Mouse (Mus musculus) liver, postnatal 0 days (tissue): ENCODE results near the gene Ptprf. TPM values are rescaled to one million over a fixed set of nuclear protein-coding genes. Genes with fewer than 3 reads are reported as not detected.

Source experiments
- ATAC-seq: fragments of 200-750 bp; cut with Nextera tagmentation; 2 replicates; pipeline ENCODE4 v1.8.0; 2017; ENCODE audit warnings: mild to moderate bottlenecking, moderate library complexity
- DNase-seq: peaks from one replicate; pipeline ENCODE4 v3.0.0-alpha.2; 2016
- H3K27ac ChIP-seq: fragments of 300-500 bp; sonication (generic); 2 replicates; pipeline ENCODE4 v1.5.1; 2014; ENCODE audit warnings: antibody characterized with exemption, moderate library complexity, mild to moderate bottlenecking, low read depth
- H3K27me3 ChIP-seq: fragments of 300-500 bp; sonication (generic); 2 replicates; pipeline ENCODE4 v1.6.1; 2014; ENCODE audit warnings: low read length, control low read depth, mixed read lengths; ENCODE audit not compliant: insufficient read depth
- H3K36me3 ChIP-seq: fragments of 300-500 bp; sonication (generic); replicated peaks from 2 replicates; pipeline ENCODE4 v1.6.1; 2014; ENCODE audit warnings: mild to moderate bottlenecking, control low read depth, low read length, moderate library complexity, mixed read lengths; ENCODE audit not compliant: insufficient read depth
- H3K4me1 ChIP-seq: fragments of 300-500 bp; sonication (generic); 2 replicates; pipeline ENCODE4 v1.6.1; 2014; ENCODE audit warnings: antibody characterized with exemption, mild to moderate bottlenecking, control low read depth; ENCODE audit not compliant: insufficient read depth
- H3K4me2 ChIP-seq: fragments of 300-500 bp; sonication (generic); 2 replicates; pipeline ENCODE4 v1.6.1; 2014; ENCODE audit warnings: low read depth, mild to moderate bottlenecking, low read length, moderate library complexity, mixed read lengths
- H3K4me3 ChIP-seq: fragments of 300-500 bp; sonication (generic); 2 replicates; pipeline ENCODE4 v1.5.1; 2014; ENCODE audit warnings: low read depth, low read length
- H3K9ac ChIP-seq: fragments of 300-500 bp; sonication (generic); replicated peaks from 2 replicates; pipeline ENCODE4 v1.6.1; 2014; ENCODE audit warnings: mild to moderate bottlenecking, moderate library complexity
- H3K9me3 ChIP-seq: fragments of 300-500 bp; sonication (generic); 2 replicates; pipeline ENCODE4 v1.6.1; 2016; ENCODE audit warnings: mild to moderate bottlenecking, control low read depth, low read length, mixed read lengths
- CTCF ChIP-seq: sonication (generic); IDR thresholded peaks from 2 replicates; pipeline ENCODE4 v1.5.1; 2016; ENCODE audit warnings: antibody characterized with exemption, low read depth
- EP300 ChIP-seq: IDR thresholded peaks from 2 replicates; pipeline ENCODE4 v1.6.1; 2016; ENCODE audit warnings: antibody characterized with exemption, low read depth, mild to moderate bottlenecking
- WGBS: fragments of 180-500 bp; shearing (Covaris S2); extraction: QIAGEN DNeasy Blood & Tissue Kit; methylation state at CpG from one replicate; pipeline ENCODE4 v1.1.7; 2014; ENCODE audit not compliant: insufficient replicate concordance; 5-methylcytosine and 5-hydroxymethylcytosine counted together
- polyA plus RNA-seq: library from polyadenylated mRNA; unstranded; fragments of >200 nt; fragmentation: Nextera tagmentation; extraction: Ambion mirVana; gene quantifications from 2 replicates; pipeline ENCODE4 v1.2.1, GENCODE M21; 2015

Gene Ptprf
- polyA plus RNA-seq: 10.3 and 11.8 TPM in 2 replicates

DNA sequence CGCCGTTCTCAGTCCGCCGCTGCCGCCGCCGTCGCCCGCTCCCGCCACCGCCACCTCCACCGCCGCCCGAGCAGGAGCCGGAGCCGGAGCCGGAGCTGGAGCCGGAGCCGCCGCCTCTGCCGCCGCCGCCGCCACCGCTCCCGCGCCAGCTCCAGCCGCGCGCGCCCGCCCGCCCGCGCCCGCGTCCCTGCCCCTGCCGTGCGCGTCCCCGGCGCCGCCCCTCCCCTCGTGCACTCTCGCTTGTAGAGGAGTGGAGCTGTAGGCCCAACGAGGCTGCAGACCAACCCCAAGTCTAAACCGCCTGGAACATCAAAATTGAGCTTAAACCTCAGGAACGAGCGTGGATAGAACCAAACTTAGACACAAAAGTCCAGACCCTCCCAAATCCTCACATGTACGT lies at the start of gene Ptprf:
Ptprf (minus strand) TSS at position 175 of the 400 bp plus-strand sequence.
- 4% methylated on average over 45 of the region's 50 CpGs for WGBS
- no peaks in the 10 kb centered on the region for H3K9me3 ChIP-seq
- DNase-seq (peak; percentile 78), ATAC-seq (peak; percentile 70)
- peaks cover 12% of the 10 kb centered on the region; the same call in 1 of the 2 replicates for H3K4me1 ChIP-seq
- TF ChIP-seq EP300 (no peak), CTCF (no peak)
- H3K9ac ChIP-seq: peak within 1 kb of the TSS; percentile 58
- H3K27ac ChIP-seq: peak within 1 kb of the TSS; percentile 44
- peak within 1 kb of the TSS; percentile 65 for H3K4me3 ChIP-seq
- no peaks in the 10 kb centered on the region for H3K36me3 ChIP-seq
- peak within 1 kb of the TSS; percentile 77 for H3K4me2 ChIP-seq
- peaks cover 29% of the 10 kb centered on the region for H3K27me3 ChIP-seq

DNA sequence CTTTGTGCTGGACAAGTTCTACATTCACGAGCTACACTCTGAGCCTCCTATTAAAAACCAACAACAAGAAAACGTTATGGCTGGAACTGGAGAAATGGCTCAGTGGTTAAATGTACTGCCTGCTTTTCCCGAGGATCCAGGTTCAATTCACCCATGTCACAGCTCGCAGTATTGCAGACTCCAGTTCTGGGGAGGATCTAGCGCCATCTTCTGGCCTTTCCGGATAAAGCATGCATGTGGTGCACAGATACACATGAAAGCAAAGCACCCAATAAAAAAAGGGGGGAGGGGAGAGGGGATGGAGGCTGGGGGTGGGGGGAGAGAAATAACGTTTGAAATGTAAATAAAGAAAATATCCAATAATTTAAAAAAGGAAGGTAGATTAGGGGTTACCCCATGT lies 45.5 kb upstream of the Ptprf start:
- Histone ChIP-seq H3K27me3 (no peaks in the 10 kb centered on the region), H3K36me3 (no peaks in the 10 kb centered on the region), H3K4me1 (no peaks in the 10 kb centered on the region), H3K9ac (no peak overlapping the region), H3K4me3 (no peak overlapping the region), H3K9me3 (no peaks in the 10 kb centered on the region), H3K4me2 (no peak overlapping the region), H3K27ac (no peak overlapping the region)
- DNase-seq (peak; percentile 72), ATAC-seq (no peak)
- TF ChIP-seq EP300 (no peak), CTCF (peak; percentile 70)
- 20% methylated on average over 7 of the region's 7 CpGs for WGBS

DNA sequence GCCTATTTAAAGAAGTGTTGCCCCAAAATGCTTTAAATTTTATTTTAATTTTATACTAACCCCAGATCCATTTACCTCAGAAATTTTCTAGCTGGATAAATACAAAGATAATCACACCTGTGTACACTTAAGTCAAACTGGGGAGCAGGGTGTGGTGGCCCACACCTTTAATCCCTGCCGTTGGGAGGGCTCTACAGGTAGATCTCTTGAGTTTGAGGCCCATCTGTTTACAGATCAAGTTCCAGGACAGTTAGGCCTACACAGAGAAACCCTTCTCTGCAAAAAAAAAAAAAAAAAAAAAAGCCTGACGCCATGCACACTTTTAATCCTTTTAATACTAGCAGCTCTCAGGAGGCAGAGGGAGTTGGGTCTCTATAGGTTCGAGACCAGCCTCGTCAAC lies 44.8 kb upstream of the Ptprf start:
- Histone ChIP-seq H3K4me1 (no peaks in the 10 kb centered on the region), H3K9me3 (no peaks in the 10 kb centered on the region), H3K36me3 (no peaks in the 10 kb centered on the region), H3K27me3 (no peaks in the 10 kb centered on the region), H3K9ac (no peak overlapping the region), H3K27ac (no peak overlapping the region), H3K4me3 (no peak overlapping the region), H3K4me2 (no peak overlapping the region)
- WGBS: 72% methylated on average over 4 of the region's 4 CpGs
- TF ChIP-seq EP300: no peak
- TF ChIP-seq CTCF: no peak
- ATAC-seq (no peak), DNase-seq (no peak)

DNA sequence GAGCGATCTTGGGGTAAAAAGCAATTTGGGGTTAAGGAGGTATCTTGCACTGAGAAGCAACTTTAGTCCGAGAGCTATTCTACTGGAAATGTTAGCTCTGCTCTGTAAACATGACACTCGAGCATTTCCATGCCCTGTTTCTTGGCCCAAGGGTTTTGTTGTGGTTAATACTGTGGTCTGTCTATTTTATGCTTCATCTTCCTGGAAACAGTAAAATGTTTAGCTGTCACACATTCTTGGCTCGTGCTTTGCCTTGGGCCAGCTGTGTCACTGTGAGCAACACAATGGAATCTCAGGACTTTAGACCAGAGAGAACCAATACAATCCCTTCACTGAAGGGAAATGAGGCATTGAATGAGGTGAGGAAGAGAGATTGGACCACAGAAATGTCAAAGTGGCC lies 40.6 kb upstream of the Ptprf start:
- no peaks in the 10 kb centered on the region for H3K9me3 ChIP-seq
- DNase-seq (no peak), ATAC-seq (no peak)
- H3K27ac ChIP-seq: no peak overlapping the region
- no peak overlapping the region for H3K9ac ChIP-seq
- 38% methylated on average over 4 of the region's 4 CpGs for WGBS
- no peaks in the 10 kb centered on the region for H3K4me1 ChIP-seq
- H3K36me3 ChIP-seq: no peaks in the 10 kb centered on the region
- no peak overlapping the region for H3K4me2 ChIP-seq
- no peak overlapping the region for H3K4me3 ChIP-seq
- no peaks in the 10 kb centered on the region for H3K27me3 ChIP-seq
- no peak for TF ChIP-seq EP300
- TF ChIP-seq CTCF: no peak

DNA sequence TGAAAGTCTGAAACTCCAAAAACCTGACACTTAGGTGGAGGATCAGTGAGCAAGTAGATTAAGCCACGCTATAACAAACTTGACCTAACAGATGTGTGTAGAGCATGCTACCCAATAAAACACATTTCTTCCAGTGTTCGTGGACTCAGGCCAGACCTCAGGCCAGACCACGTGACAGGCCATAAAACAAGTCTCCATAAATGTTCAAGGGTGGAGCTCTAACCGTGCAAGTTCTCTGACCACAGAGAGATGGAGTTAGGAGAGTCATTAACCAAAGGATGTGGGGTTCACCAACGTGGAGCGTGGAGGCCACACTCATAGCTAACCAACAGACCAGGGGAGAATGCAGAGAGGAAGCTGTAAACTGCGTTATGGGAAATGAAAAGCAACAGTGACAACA lies 35.3 kb upstream of the Ptprf start:
- 38% methylated on average over 7 of the region's 7 CpGs for WGBS
- TF ChIP-seq CTCF (no peak), EP300 (no peak)
- DNase-seq: no peak

DNA sequence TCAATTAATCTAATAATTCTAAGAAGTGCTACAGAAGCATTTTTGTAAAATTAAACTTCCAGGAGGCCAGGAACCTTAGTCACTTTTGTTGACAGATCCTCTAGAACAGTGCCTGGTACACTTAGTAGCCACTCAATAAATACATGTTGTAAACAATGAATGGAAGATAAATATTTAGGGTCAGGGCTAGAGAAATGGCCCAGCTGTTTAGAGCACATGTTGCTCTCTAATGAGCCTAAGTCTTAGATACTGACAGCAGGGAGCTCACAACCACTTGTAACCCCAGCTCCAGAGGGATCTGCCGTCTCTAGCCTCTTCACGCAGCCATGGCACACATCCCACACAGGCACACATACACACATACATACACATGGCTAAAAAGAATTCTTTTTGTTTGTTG lies 29.4 kb upstream of the Ptprf start:
- no peak for DNase-seq
- Histone ChIP-seq H3K36me3 (no peaks in the 10 kb centered on the region), H3K9ac (no peak overlapping the region), H3K4me2 (no peak overlapping the region), H3K27ac (no peak overlapping the region), H3K4me1 (no peaks in the 10 kb centered on the region), H3K27me3 (no peaks in the 10 kb centered on the region), H3K9me3 (no peaks in the 10 kb centered on the region), H3K4me3 (no peak overlapping the region)
- ATAC-seq: no peak
- no peak for TF ChIP-seq CTCF
- no peak for TF ChIP-seq EP300
- 77% methylated on average over 2 of the region's 2 CpGs for WGBS

More for the DNA sequence above, 35.3 kb upstream of the Ptprf start:
- no peaks in the 10 kb centered on the region for H3K27me3 ChIP-seq
- no peak overlapping the region for H3K27ac ChIP-seq
- ATAC-seq: no peak
- no peak overlapping the region for H3K9ac ChIP-seq
- no peaks in the 10 kb centered on the region for H3K36me3 ChIP-seq
- H3K4me3 ChIP-seq: no peak overlapping the region
- H3K9me3 ChIP-seq: no peaks in the 10 kb centered on the region
- H3K4me1 ChIP-seq: no peaks in the 10 kb centered on the region
- H3K4me2 ChIP-seq: no peak overlapping the region
